Mouse (Mus musculus): ENCODE data around the gene Sulf2. TPM values are rescaled to one million over a fixed set of nuclear protein-coding genes. Genes with fewer than 3 reads are reported as not detected.
"Not testable (repeated sequence)": the region's sequence is repeated elsewhere in the genome, so short reads cannot be mapped to it uniquely, and the experiment has no call there.

Gene Sulf2
- polyA plus RNA-seq, 1 experiment from 2014 or later, result 94.7 TPM

GRCm38 (mm10) chr2:166100309-166101262, 54.9 kb downstream of the Sulf2 start:
- 59% methylated on average over 21 of the region's 21 CpGs for WGBS
- H3K9me3 ChIP-seq, result no peaks in the 10 kb centered on the region
- H3K36me3 ChIP-seq, result peaks cover 26% of the 10 kb centered on the region
- no peak for DNase-seq (ENCODE audit: low spot score)
- H3K4me3 ChIP-seq, result no peak overlapping the region
- no peaks in the 10 kb centered on the region for H3K27me3 ChIP-seq (ENCODE audit: insufficient read depth, poor library complexity, severe bottlenecking)
- peaks cover 76% of the 10 kb centered on the region for H3K4me1 ChIP-seq
- H3K27ac ChIP-seq, result peak overlapping the region; percentile 59

GRCm38 (mm10) chr2:166098292-166098933, 57.0 kb downstream of the Sulf2 start:
- peak overlapping the region; percentile 49; the same call in 1 of the 2 replicates for H3K27ac ChIP-seq
- peaks cover 39% of the 10 kb centered on the region for H3K36me3 ChIP-seq
- peaks cover 60% of the 10 kb centered on the region for H3K4me1 ChIP-seq

GRCm38 (mm10) chr2:166097443-166098291, 57.8 kb downstream of the Sulf2 start:
- WGBS, result 68% methylated on average over 18 of the region's 18 CpGs
- Histone ChIP-seq H3K4me3 (no peak overlapping the region), H3K27me3 (ENCODE audit: insufficient read depth, poor library complexity, severe bottlenecking) (no peaks in the 10 kb centered on the region), H3K27ac (peak overlapping the region; percentile 49; the same call in 1 of the 2 replicates), H3K4me1 (peaks cover 53% of the 10 kb centered on the region), H3K9me3 (no peaks in the 10 kb centered on the region), H3K36me3 (peaks cover 45% of the 10 kb centered on the region)
- no peak for DNase-seq (ENCODE audit: low spot score)

More at GRCm38 (mm10) chr2:166098292-166098933, 57.0 kb downstream of the Sulf2 start:
- H3K9me3 ChIP-seq, result no peaks in the 10 kb centered on the region
- DNase-seq (ENCODE audit: low spot score), result no peak
- H3K4me3 ChIP-seq, result no peak overlapping the region
- H3K27me3 ChIP-seq (ENCODE audit: insufficient read depth, poor library complexity, severe bottlenecking), result no peaks in the 10 kb centered on the region
- 45% methylated on average over 15 of the region's 15 CpGs for whole genome bisulfite sequencing

GRCm38 (mm10) chr2:166096834-166097233, 58.6 kb downstream of the Sulf2 start:
- peaks cover 47% of the 10 kb centered on the region for H3K4me1 ChIP-seq
- H3K27ac ChIP-seq, result no peak overlapping the region
- WGBS, result 91% methylated on average over 1 of the region's 1 CpGs
- no peak overlapping the region for H3K4me3 ChIP-seq
- peaks cover 50% of the 10 kb centered on the region for H3K36me3 ChIP-seq
- H3K9me3 ChIP-seq, result no peaks in the 10 kb centered on the region
- DNase-seq (ENCODE audit: low spot score), result no peak
- H3K27me3 ChIP-seq (ENCODE audit: insufficient read depth, poor library complexity, severe bottlenecking), result no peaks in the 10 kb centered on the region

GRCm38 (mm10) chr2:166096300-166096699, 59.2 kb downstream of the Sulf2 start:
- Histone ChIP-seq H3K9me3 (no peaks in the 10 kb centered on the region), H3K4me3 (no peak overlapping the region), H3K27me3 (ENCODE audit: insufficient read depth, poor library complexity, severe bottlenecking) (no peaks in the 10 kb centered on the region), H3K4me1 (peaks cover 47% of the 10 kb centered on the region), H3K27ac (no peak overlapping the region), H3K36me3 (peaks cover 55% of the 10 kb centered on the region)
- 82% methylated on average over 6 of the region's 6 CpGs for WGBS
- no peak for DNase-seq (ENCODE audit: low spot score)

- H3K36me3 ChIP-seq, result peaks cover 74% of the 10 kb centered on the region
- no peaks in the 10 kb centered on the region for H3K9me3 ChIP-seq
- peaks cover 22% of the 10 kb centered on the region for H3K4me1 ChIP-seq
- H3K27ac ChIP-seq, result no peak overlapping the region
- no peak overlapping the region for H3K4me3 ChIP-seq
- 89% methylated on average over 6 of the region's 6 CpGs for WGBS
- H3K27me3 ChIP-seq (ENCODE audit: insufficient read depth, poor library complexity, severe bottlenecking), result no peaks in the 10 kb centered on the region
- no peak for DNase-seq (ENCODE audit: low spot score)
These were observed 63.1 kb downstream of the Sulf2 start for GRCm38 (mm10) chr2:166092412-166092811.

- no peaks in the 10 kb centered on the region for H3K27me3 ChIP-seq (ENCODE audit: insufficient read depth, poor library complexity, severe bottlenecking)
- no peak overlapping the region for H3K4me3 ChIP-seq
- no peak overlapping the region for H3K27ac ChIP-seq
- DNase-seq (ENCODE audit: low spot score), result no peak
- peaks cover 21% of the 10 kb centered on the region for H3K4me1 ChIP-seq
- H3K9me3 ChIP-seq, result no peaks in the 10 kb centered on the region
- H3K36me3 ChIP-seq, result peaks cover 78% of the 10 kb centered on the region
These were observed 63.9 kb downstream of the Sulf2 start for GRCm38 (mm10) chr2:166091599-166091998.

GRCm38 (mm10) chr2:166090131-166090581, 65.3 kb downstream of the Sulf2 start:
- no peaks in the 10 kb centered on the region for H3K9me3 ChIP-seq
- peaks cover 17% of the 10 kb centered on the region for H3K4me1 ChIP-seq
- peak overlapping the region; percentile 43 for H3K27ac ChIP-seq
- 32% methylated on average over 7 of the region's 7 CpGs for WGBS
- no peak overlapping the region for H3K4me3 ChIP-seq
- H3K36me3 ChIP-seq, result peaks cover 87% of the 10 kb centered on the region
- no peaks in the 10 kb centered on the region for H3K27me3 ChIP-seq (ENCODE audit: insufficient read depth, poor library complexity, severe bottlenecking)
- no peak for DNase-seq (ENCODE audit: low spot score)

GRCm38 (mm10) chr2:166088991-166089390, 66.5 kb downstream of the Sulf2 start:
- H3K27ac ChIP-seq, result no peak overlapping the region; the same call in 1 of the 2 replicates
- H3K36me3 ChIP-seq, result peaks cover 81% of the 10 kb centered on the region
- 85% methylated on average over 9 of the region's 9 CpGs for WGBS
- no peak for DNase-seq (ENCODE audit: low spot score)
- H3K9me3 ChIP-seq, result no peaks in the 10 kb centered on the region
- no peaks in the 10 kb centered on the region for H3K27me3 ChIP-seq (ENCODE audit: insufficient read depth, poor library complexity, severe bottlenecking)
- peaks cover 17% of the 10 kb centered on the region for H3K4me1 ChIP-seq
- no peak overlapping the region for H3K4me3 ChIP-seq

GRCm38 (mm10) chr2:166086457-166087233, 68.8 kb downstream of the Sulf2 start:
- 85% methylated on average over 29 of the region's 29 CpGs for WGBS
- Histone ChIP-seq H3K9me3 (no peaks in the 10 kb centered on the region), H3K4me3 (no peak overlapping the region), H3K27me3 (ENCODE audit: insufficient read depth, poor library complexity, severe bottlenecking) (no peaks in the 10 kb centered on the region), H3K27ac (0 out of 2 replicates have a peak overlapping the region, but pooled peaks have one; percentile 1), H3K4me1 (peaks cover 30% of the 10 kb centered on the region), H3K36me3 (peaks cover 78% of the 10 kb centered on the region)
- no peak for DNase-seq (ENCODE audit: low spot score)

GRCm38 (mm10) chr2:166085780-166086179, 69.7 kb downstream of the Sulf2 start:
- no peaks in the 10 kb centered on the region for H3K9me3 ChIP-seq
- H3K4me1 ChIP-seq, result peaks cover 36% of the 10 kb centered on the region
- peaks cover 75% of the 10 kb centered on the region for H3K36me3 ChIP-seq
- no peak for DNase-seq (ENCODE audit: low spot score)
- 90% methylated on average over 10 of the region's 10 CpGs for WGBS
- H3K27me3 ChIP-seq (ENCODE audit: insufficient read depth, poor library complexity, severe bottlenecking), result no peaks in the 10 kb centered on the region
- no peak overlapping the region for H3K4me3 ChIP-seq
- 0 out of 2 replicates have a peak overlapping the region, but pooled peaks have one; percentile 1 for H3K27ac ChIP-seq

- H3K27ac ChIP-seq; H3K27me3 ChIP-seq (ENCODE audit: insufficient read depth, poor library complexity, severe bottlenecking); H3K4me3 ChIP-seq; DNase-seq (ENCODE audit: low spot score); H3K9me3 ChIP-seq: not testable (repeated sequence)
- peaks cover 36% of the 10 kb centered on the region for H3K4me1 ChIP-seq
- peaks cover 76% of the 10 kb centered on the region for H3K36me3 ChIP-seq
- WGBS, result 36% methylated on average over 6 of the region's 6 CpGs
These were observed 70.5 kb downstream of the Sulf2 start for GRCm38 (mm10) chr2:166084964-166085363.
